Mouse (Mus musculus) midbrain, embryonic 11.5 days (tissue): ENCODE data around the gene Pknox2. TPM values are rescaled to one million over a fixed set of nuclear protein-coding genes. Genes with fewer than 3 reads are reported as not detected.
A peak's percentile ranks its signal among the peaks of the same experiment; 100 is the strongest.

Source experiments
- ATAC-seq: fragments of 200-750 bp; cut with Nextera tagmentation; 2 replicates; pipeline ENCODE4 v1.8.0; 2017; ENCODE audit warnings: moderate TSS enrichment, moderate library complexity; ENCODE audit not compliant: low FRiP score
- DNase-seq: peaks from one replicate; pipeline ENCODE4 v3.0.0; 2015; ENCODE audit warnings: low spot score; ENCODE audit errors: missing footprints
- H3K27ac ChIP-seq: fragments of 300-500 bp; sonication (generic); 2 replicates; pipeline ENCODE4 v1.5.1; 2014; ENCODE audit warnings: low read depth, low read length
- H3K27me3 ChIP-seq: fragments of 300-500 bp; sonication (generic); 2 replicates; pipeline ENCODE4 v1.6.1; 2014; ENCODE audit warnings: mild to moderate bottlenecking, low read length, moderate library complexity, mixed read lengths; ENCODE audit not compliant: control insufficient read depth, insufficient read depth
- H3K36me3 ChIP-seq: fragments of 300-500 bp; sonication (generic); 2 replicates; pipeline ENCODE4 v1.6.1; 2014; ENCODE audit warnings: mild to moderate bottlenecking, low read length, moderate library complexity, mixed read lengths; ENCODE audit not compliant: control insufficient read depth, insufficient read depth
- H3K4me1 ChIP-seq: fragments of 300-500 bp; sonication (generic); 2 replicates; pipeline ENCODE4 v1.6.1; 2014; ENCODE audit warnings: low read length; ENCODE audit not compliant: control insufficient read depth, insufficient read depth
- H3K4me2 ChIP-seq: fragments of 300-500 bp; sonication (generic); 2 replicates; pipeline ENCODE4 v1.6.1; 2014; ENCODE audit warnings: mild to moderate bottlenecking, moderate library complexity
- H3K4me3 ChIP-seq: fragments of 300-500 bp; sonication (generic); 2 replicates; pipeline ENCODE4 v1.5.1; 2014; ENCODE audit warnings: low read depth, low read length
- H3K9ac ChIP-seq: fragments of 300-500 bp; sonication (generic); 2 replicates; pipeline ENCODE4 v1.6.1; 2014; ENCODE audit warnings: low read length
- H3K9me3 ChIP-seq: fragments of 300-500 bp; sonication (generic); 2 replicates; pipeline ENCODE4 v1.6.1; 2016; ENCODE audit warnings: low read length; ENCODE audit not compliant: control insufficient read depth
- WGBS: fragments of 180-500 bp; shearing (Covaris S2); extraction: QIAGEN DNeasy Blood & Tissue Kit; methylation state at CpG from one replicate; pipeline ENCODE4 v1.1.7; 2014; 5-methylcytosine and 5-hydroxymethylcytosine counted together
- polyA plus RNA-seq: library from polyadenylated mRNA; unstranded; fragments of >200 nt; fragmentation: Nextera tagmentation; extraction: Ambion mirVana; gene quantifications from 2 replicates; pipeline ENCODE4 v1.2.1, GENCODE M21; 2014

The Pknox2 gene
- polyA plus RNA-seq, 1 experiment from 2014 or later, result 20.2 TPM

GRCm38 (mm10) chr9:36923753-36924152, 223.5 kb downstream of the Pknox2 start:
- H3K27ac ChIP-seq, result no peak overlapping the region
- H3K4me1 ChIP-seq, result peaks cover 7% of the 10 kb centered on the region; the same call in 1 of the 2 replicates
- DNase-seq (no peak), ATAC-seq (no peak)
- no peak overlapping the region for H3K9ac ChIP-seq
- no peaks in the 10 kb centered on the region for H3K9me3 ChIP-seq
- WGBS, result 84% methylated on average over 5 of the region's 5 CpGs
- no peaks in the 10 kb centered on the region for H3K36me3 ChIP-seq
- no peak overlapping the region for H3K4me2 ChIP-seq
- no peak overlapping the region for H3K4me3 ChIP-seq
- no peaks in the 10 kb centered on the region for H3K27me3 ChIP-seq

- H3K9me3 ChIP-seq, result no peaks in the 10 kb centered on the region
- WGBS, result 61% methylated on average over 13 of the region's 13 CpGs
- DNase-seq, result no peak
Measured at GRCm38 (mm10) chr9:36921718-36922415, 225.3 kb downstream of the Pknox2 start.

GRCm38 (mm10) chr9:36919472-36919871, 227.7 kb downstream of the Pknox2 start:
- H3K27ac ChIP-seq, result no peak overlapping the region
- 44% methylated on average over 4 of the region's 4 CpGs for WGBS
- H3K36me3 ChIP-seq, result no peaks in the 10 kb centered on the region
- DNase-seq (no peak), ATAC-seq (no peak)
- no peaks in the 10 kb centered on the region for H3K9me3 ChIP-seq
- H3K4me2 ChIP-seq, result no peak overlapping the region
- no peaks in the 10 kb centered on the region for H3K27me3 ChIP-seq
- no peak overlapping the region for H3K4me3 ChIP-seq
- H3K4me1 ChIP-seq, result peaks cover 15% of the 10 kb centered on the region
- no peak overlapping the region for H3K9ac ChIP-seq

More at GRCm38 (mm10) chr9:36921718-36922415, 225.3 kb downstream of the Pknox2 start:
- Histone ChIP-seq H3K27ac (no peak overlapping the region), H3K4me1 (peaks cover 10% of the 10 kb centered on the region), H3K36me3 (no peaks in the 10 kb centered on the region), H3K27me3 (no peaks in the 10 kb centered on the region), H3K4me3 (no peak overlapping the region), H3K9ac (no peak overlapping the region), H3K4me2 (no peak overlapping the region)
- ATAC-seq, result peak; percentile 71

- Histone ChIP-seq H3K27me3 (no peaks in the 10 kb centered on the region), H3K4me2 (no peak overlapping the region), H3K9ac (no peak overlapping the region), H3K4me3 (no peak overlapping the region), H3K36me3 (no peaks in the 10 kb centered on the region), H3K27ac (no peak overlapping the region), H3K4me1 (peaks cover 15% of the 10 kb centered on the region), H3K9me3 (no peaks in the 10 kb centered on the region)
- 66% methylated on average over 3 of the region's 3 CpGs for WGBS
- ATAC-seq (no peak), DNase-seq (no peak)
Measured at GRCm38 (mm10) chr9:36918582-36918981, 228.6 kb downstream of the Pknox2 start.

- no peaks in the 10 kb centered on the region for H3K9me3 ChIP-seq
- H3K9ac ChIP-seq, result no peak overlapping the region
- DNase-seq (no peak), ATAC-seq (0 out of 2 replicates have a peak, but pooled peaks have one; percentile 10)
- WGBS, result 47% methylated on average over 5 of the region's 5 CpGs
- peaks cover 15% of the 10 kb centered on the region for H3K4me1 ChIP-seq
- H3K4me3 ChIP-seq, result no peak overlapping the region
- no peaks in the 10 kb centered on the region for H3K36me3 ChIP-seq
- H3K27me3 ChIP-seq, result no peaks in the 10 kb centered on the region
- H3K4me2 ChIP-seq, result no peak overlapping the region
- H3K27ac ChIP-seq, result no peak overlapping the region
Measured at GRCm38 (mm10) chr9:36916915-36917314, 230.3 kb downstream of the Pknox2 start.

GRCm38 (mm10) chr9:36916362-36916761, 230.8 kb downstream of the Pknox2 start:
- WGBS, result 1% methylated on average over 6 of the region's 6 CpGs

GRCm38 (mm10) chr9:36905452-36905851, 241.8 kb downstream of the Pknox2 start:
- DNase-seq (no peak), ATAC-seq (no peak)
- Histone ChIP-seq H3K36me3 (peaks cover 4% of the 10 kb centered on the region; the same call in 1 of the 2 replicates), H3K4me2 (no peak overlapping the region), H3K4me3 (no peak overlapping the region), H3K9me3 (no peaks in the 10 kb centered on the region), H3K9ac (no peak overlapping the region), H3K4me1 (no peaks in the 10 kb centered on the region), H3K27me3 (no peaks in the 10 kb centered on the region), H3K27ac (no peak overlapping the region)
- WGBS, result 83% methylated on average over 4 of the region's 4 CpGs

More at GRCm38 (mm10) chr9:36916362-36916761, 230.8 kb downstream of the Pknox2 start:
- H3K4me3 ChIP-seq, result no peak overlapping the region
- no peak overlapping the region for H3K27ac ChIP-seq
- DNase-seq (peak; percentile 98), ATAC-seq (peak; percentile 79)
- H3K36me3 ChIP-seq, result no peaks in the 10 kb centered on the region
- H3K4me1 ChIP-seq, result peaks cover 13% of the 10 kb centered on the region
- no peak overlapping the region for H3K4me2 ChIP-seq
- H3K9ac ChIP-seq, result no peak overlapping the region
- no peaks in the 10 kb centered on the region for H3K27me3 ChIP-seq
- H3K9me3 ChIP-seq, result no peaks in the 10 kb centered on the region

- no peaks in the 10 kb centered on the region for H3K27me3 ChIP-seq
- H3K27ac ChIP-seq, result no peak overlapping the region
- ATAC-seq (no peak), DNase-seq (no peak)
- no peak overlapping the region for H3K4me2 ChIP-seq
- peaks cover 3% of the 10 kb centered on the region; the same call in 1 of the 2 replicates for H3K36me3 ChIP-seq
- no peak overlapping the region for H3K4me3 ChIP-seq
- no peaks in the 10 kb centered on the region for H3K4me1 ChIP-seq
- no peaks in the 10 kb centered on the region for H3K9me3 ChIP-seq
- H3K9ac ChIP-seq, result no peak overlapping the region
- WGBS, result 92% methylated on average over 4 of the region's 4 CpGs
Measured at GRCm38 (mm10) chr9:36900464-36900863, 246.7 kb downstream of the Pknox2 start.

GRCm38 (mm10) chr9:36898560-36898959, 248.6 kb downstream of the Pknox2 start:
- no peak overlapping the region for H3K27ac ChIP-seq
- DNase-seq, result no peak
- H3K27me3 ChIP-seq, result no peaks in the 10 kb centered on the region
- WGBS, result 95% methylated on average over 3 of the region's 3 CpGs
- no peaks in the 10 kb centered on the region for H3K4me1 ChIP-seq
- no peaks in the 10 kb centered on the region for H3K9me3 ChIP-seq
- no peak for ATAC-seq
- H3K9ac ChIP-seq, result no peak overlapping the region
- peaks cover 2% of the 10 kb centered on the region; the same call in 1 of the 2 replicates for H3K36me3 ChIP-seq
- no peak overlapping the region for H3K4me3 ChIP-seq
- no peak overlapping the region for H3K4me2 ChIP-seq
